Mouse (Mus musculus): ENCODE measurements around the gene Gm20431.

Gm20431 gene

GRCm38 (mm10) chr2:167661270-167662203 is at the start of gene Gm20431:
Gene Gm20431, minus strand, starts transcription at chr2:167661496.
- peak; percentile 89 to 94 for DNase-seq (ENCODE audit: low spot score in 2 of 2)

GRCm38 (mm10) chr2:167710574-167710973 is 49.3 kb upstream of the Gm20431 start:
- no peak for DNase-seq (ENCODE audit: low spot score in 2 of 2)

GRCm38 (mm10) chr2:167709969-167710368 is 48.7 kb upstream of the Gm20431 start:
- DNase-seq (ENCODE audit: low spot score in 2 of 2): no peak

GRCm38 (mm10) chr2:167708373-167708772 is 47.1 kb upstream of the Gm20431 start:
- no peak for DNase-seq (ENCODE audit: low spot score in 2 of 2)

- no peak for DNase-seq (ENCODE audit: low spot score in 2 of 2)
These were observed 45.1 kb upstream of the Gm20431 start for GRCm38 (mm10) chr2:167706183-167706939.

- no peak for DNase-seq (ENCODE audit: low spot score in 2 of 2)
These were observed 43.1 kb upstream of the Gm20431 start for GRCm38 (mm10) chr2:167704409-167704808.

GRCm38 (mm10) chr2:167702126-167702525 is 40.8 kb upstream of the Gm20431 start:
- DNase-seq (ENCODE audit: low spot score in 2 of 2): no peak

GRCm38 (mm10) chr2:167701472-167701871 is 40.2 kb upstream of the Gm20431 start:
- DNase-seq (ENCODE audit: low spot score in 2 of 2): no peak

- DNase-seq (ENCODE audit: low spot score in 2 of 2): no peak
These were observed 38.7 kb upstream of the Gm20431 start for GRCm38 (mm10) chr2:167700018-167700417.

GRCm38 (mm10) chr2:167697902-167698301 is 36.6 kb upstream of the Gm20431 start:
- no peak for DNase-seq (ENCODE audit: low spot score in 2 of 2)

GRCm38 (mm10) chr2:167696143-167696542 is 34.8 kb upstream of the Gm20431 start:
- DNase-seq (ENCODE audit: low spot score in 2 of 2): no peak

GRCm38 (mm10) chr2:167695491-167695890 is 34.2 kb upstream of the Gm20431 start:
- DNase-seq (ENCODE audit: low spot score in 2 of 2): no peak

- no peak for DNase-seq (ENCODE audit: low spot score in 2 of 2)
These were observed 33.7 kb upstream of the Gm20431 start for GRCm38 (mm10) chr2:167694963-167695362.

GRCm38 (mm10) chr2:167694244-167694643 is 32.9 kb upstream of the Gm20431 start:
- DNase-seq (ENCODE audit: low spot score in 2 of 2): no peak

- no peak for DNase-seq (ENCODE audit: low spot score in 2 of 2)
These were observed 32.2 kb upstream of the Gm20431 start for GRCm38 (mm10) chr2:167693540-167693939.

- DNase-seq (ENCODE audit: low spot score in 2 of 2): no peak
These were observed 31.5 kb upstream of the Gm20431 start for GRCm38 (mm10) chr2:167692831-167693230.

GRCm38 (mm10) chr2:167691871-167692661 is 30.8 kb upstream of the Gm20431 start:
- peak; percentile 43 to 55 for DNase-seq (ENCODE audit: low spot score in 2 of 2)

GRCm38 (mm10) chr2:167691410-167691809 is 30.1 kb upstream of the Gm20431 start:
- DNase-seq (ENCODE audit: low spot score in 2 of 2): no peak

- DNase-seq (ENCODE audit: low spot score in 2 of 2): no peak
These were observed 29.6 kb upstream of the Gm20431 start for GRCm38 (mm10) chr2:167690962-167691311.

GRCm38 (mm10) chr2:167690219-167690961 is 29.1 kb upstream of the Gm20431 start:
- DNase-seq (ENCODE audit: low spot score in 2 of 2): peak in 1 of 2 experiments; percentile 31

All from frontal cortex, postnatal 36 days (tissue).